Mouse (Mus musculus) cerebellum, adult 2 months (tissue): ENCODE results near the gene Atp2a3. TPM values are rescaled to one million over a fixed set of nuclear protein-coding genes. Genes with fewer than 3 reads are reported as not detected.

Experiments used
- DNase-seq, 2 experiments: peaks; one replicate each; pipeline ENCODE4 v3.0.0; 2021
- H3K27ac ChIP-seq: fragments of 200-500 bp; 2 replicates; pipeline ENCODE4 v1.5.1; 2012; ENCODE audit warnings: low read length, control low read depth, inconsistent platforms; ENCODE audit not compliant: insufficient read depth
- H3K27me3 ChIP-seq: fragments of 200-500 bp; 2 replicates; pipeline ENCODE4 v1.6.1; 2012; ENCODE audit warnings: inconsistent platforms, mild to moderate bottlenecking, low read length, moderate library complexity; ENCODE audit not compliant: control insufficient read depth, insufficient read depth
- H3K4me1 ChIP-seq: fragments of 200-500 bp; 2 replicates; pipeline ENCODE4 v1.6.1; 2011; ENCODE audit warnings: low read length; ENCODE audit not compliant: control insufficient read depth, insufficient read depth
- H3K4me3 ChIP-seq: fragments of 200-500 bp; replicated peaks from 2 replicates; pipeline ENCODE3; 2011; ENCODE audit warnings: mild to moderate bottlenecking, low read depth, low read length, control low read depth; ENCODE audit not compliant: insufficient read depth
- CTCF ChIP-seq: fragments of 200-500 bp; IDR thresholded peaks from 2 replicates; pipeline ENCODE4 v1.5.1; 2011; ENCODE audit warnings: low read depth, mild to moderate bottlenecking, control low read depth, low read length, moderate library complexity, borderline replicate concordance; ENCODE audit not compliant: insufficient read depth
- POLR2A ChIP-seq: fragments of 200-500 bp; IDR thresholded peaks from 2 replicates; pipeline ENCODE4 v1.6.1; 2011; ENCODE audit warnings: low read length, control low read depth, borderline replicate concordance; ENCODE audit not compliant: insufficient read depth
- WGBS: fragments of 180-500 bp; shearing (Covaris S2); methylation state at CpG from one replicate; pipeline ENCODE4 v1.1.7; 2018; 5-methylcytosine and 5-hydroxymethylcytosine counted together
- polyA plus RNA-seq: library from polyadenylated mRNA; depleted of rRNA; stranded (reverse); fragments of >200 nt; gene quantifications from 2 replicates; pipeline ENCODE4 v1.2.3, GENCODE M21; 2012

Atp2a3 gene
- polyA plus RNA-seq, 1 experiment = 104 TPM

DNA sequence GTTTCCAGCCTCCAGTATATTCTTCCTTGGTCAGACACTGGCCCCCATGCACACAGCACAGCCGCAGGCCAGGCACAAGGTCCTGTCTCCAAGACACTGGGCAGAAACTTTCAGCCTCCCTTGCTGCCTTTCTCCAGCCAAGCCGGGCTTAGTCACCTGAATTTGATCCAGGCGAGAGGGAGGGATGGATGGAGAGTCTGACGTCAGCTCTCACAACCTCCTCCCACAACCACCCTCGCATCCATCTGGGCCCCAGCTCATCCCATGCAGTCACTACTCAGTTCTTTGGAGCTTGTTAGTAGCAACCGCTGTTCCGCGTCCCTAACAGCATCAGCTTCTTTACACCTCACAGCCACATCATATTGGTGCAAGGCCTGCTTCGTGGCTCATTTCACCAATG, 62.1 kb downstream of the Atp2a3 start:
- peaks cover 47% of the 10 kb centered on the region for H3K4me1 ChIP-seq
- WGBS = 16% methylated on average over 9 of the region's 9 CpGs
- H3K27me3 ChIP-seq = no peaks in the 10 kb centered on the region
- no peak overlapping the region for H3K4me3 ChIP-seq
- DNase-seq = peak; percentile 86 to 93
- H3K27ac ChIP-seq = peak overlapping the region; percentile 14
- TF ChIP-seq CTCF = no peak

- no peak for TF ChIP-seq CTCF
- TF ChIP-seq POLR2A = no peak
- Histone ChIP-seq H3K27me3 (no peaks in the 10 kb centered on the region), H3K4me3 (no peak overlapping the region), H3K27ac (0 out of 2 replicates have a peak overlapping the region, but pooled peaks have one; percentile 0), H3K4me1 (peaks cover 47% of the 10 kb centered on the region)
- DNase-seq = no peak
- 57% methylated on average over 4 of the region's 4 CpGs for WGBS
Observed at GRCm38 (mm10) chr11:73023827-73024226, 62.9 kb downstream of the Atp2a3 start.

DNA sequence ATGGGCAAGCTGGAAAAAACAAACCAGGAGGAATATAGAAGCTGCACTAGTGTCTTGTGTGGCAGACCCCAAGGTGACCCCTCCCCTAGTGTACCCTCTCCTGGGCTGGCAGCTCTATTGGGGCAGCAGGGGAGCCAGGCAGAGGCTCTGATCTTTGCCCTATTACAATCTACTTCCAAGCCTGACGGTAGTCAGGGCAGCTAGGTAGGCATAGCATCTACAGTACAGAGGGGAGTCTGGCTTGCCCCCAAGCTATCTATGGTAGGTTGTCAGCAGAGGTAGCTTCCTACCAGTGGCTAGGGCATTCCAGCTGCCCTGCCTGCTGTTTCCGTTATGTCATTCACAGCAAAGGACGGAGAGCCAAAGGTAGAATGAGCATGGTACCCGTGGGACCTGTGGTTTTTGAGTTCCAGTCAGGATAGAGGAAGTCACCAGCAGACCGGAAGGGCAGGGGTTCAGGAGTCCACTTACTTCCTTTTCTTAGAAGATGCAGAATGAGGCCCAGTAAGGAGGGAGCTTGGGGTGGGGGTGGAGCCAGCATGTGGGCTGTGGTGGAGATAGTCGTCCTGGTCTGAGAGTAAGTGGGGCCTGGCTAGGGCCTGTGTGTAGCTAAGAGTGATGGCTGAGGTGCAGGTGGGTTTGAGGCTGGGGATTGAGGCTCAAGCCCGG, 63.4 kb downstream of the Atp2a3 start:
- H3K4me3 ChIP-seq = no peak overlapping the region
- DNase-seq = no peak
- no peak overlapping the region for H3K27ac ChIP-seq
- no peak for TF ChIP-seq POLR2A
- TF ChIP-seq CTCF = no peak
- peaks cover 47% of the 10 kb centered on the region for H3K4me1 ChIP-seq
- no peaks in the 10 kb centered on the region for H3K27me3 ChIP-seq
- 82% methylated on average over 7 of the region's 7 CpGs for WGBS

GRCm38 (mm10) chr11:73026961-73027360, 66.0 kb downstream of the Atp2a3 start:
- H3K27me3 ChIP-seq = no peaks in the 10 kb centered on the region
- TF ChIP-seq CTCF = no peak
- no peak for TF ChIP-seq POLR2A
- H3K27ac ChIP-seq = no peak overlapping the region
- no peak for DNase-seq
- H3K4me1 ChIP-seq = peaks cover 22% of the 10 kb centered on the region
- no peak overlapping the region for H3K4me3 ChIP-seq
- WGBS = 64% methylated on average over 8 of the region's 8 CpGs

GRCm38 (mm10) chr11:73030821-73031498, 70.0 kb downstream of the Atp2a3 start:
- no peaks in the 10 kb centered on the region for H3K4me1 ChIP-seq
- 0 out of 2 replicates have a peak overlapping the region, but pooled peaks have one; percentile 9 for H3K27ac ChIP-seq
- DNase-seq = peak; percentile 87 to 93
- peak; percentile 53; the same call in 1 of the 2 replicates for TF ChIP-seq POLR2A
- no peak for TF ChIP-seq CTCF
- 12% methylated on average over 20 of the region's 20 CpGs for WGBS
- H3K27me3 ChIP-seq = no peaks in the 10 kb centered on the region
- peak overlapping the region; percentile 65 for H3K4me3 ChIP-seq

DNA sequence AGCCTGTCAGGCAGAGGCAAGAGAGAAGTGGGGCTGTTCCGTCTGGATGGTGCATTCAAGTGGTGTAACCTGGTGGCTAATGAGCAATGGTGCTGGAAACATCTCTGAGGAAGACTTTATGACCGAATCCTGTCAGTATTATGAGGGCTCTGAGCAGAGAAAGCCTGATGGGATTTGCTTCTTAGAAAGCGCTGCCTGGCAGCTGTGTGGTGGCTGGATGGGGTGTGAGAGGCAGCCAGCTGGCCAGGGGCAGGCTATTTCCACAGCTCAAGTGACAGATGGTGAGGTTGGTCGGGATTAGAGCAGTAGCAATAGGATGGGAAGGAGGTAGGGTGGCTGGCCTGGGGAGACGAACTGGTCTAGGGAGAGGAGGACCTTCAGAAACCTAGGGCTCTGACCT, 70.6 kb downstream of the Atp2a3 start:
- DNase-seq = no peak
- no peaks in the 10 kb centered on the region for H3K27me3 ChIP-seq
- no peak for TF ChIP-seq POLR2A
- TF ChIP-seq CTCF = no peak
- no peaks in the 10 kb centered on the region for H3K4me1 ChIP-seq
- 40% methylated on average over 5 of the region's 5 CpGs for WGBS
- H3K27ac ChIP-seq = no peak overlapping the region
- no peak overlapping the region for H3K4me3 ChIP-seq

DNA sequence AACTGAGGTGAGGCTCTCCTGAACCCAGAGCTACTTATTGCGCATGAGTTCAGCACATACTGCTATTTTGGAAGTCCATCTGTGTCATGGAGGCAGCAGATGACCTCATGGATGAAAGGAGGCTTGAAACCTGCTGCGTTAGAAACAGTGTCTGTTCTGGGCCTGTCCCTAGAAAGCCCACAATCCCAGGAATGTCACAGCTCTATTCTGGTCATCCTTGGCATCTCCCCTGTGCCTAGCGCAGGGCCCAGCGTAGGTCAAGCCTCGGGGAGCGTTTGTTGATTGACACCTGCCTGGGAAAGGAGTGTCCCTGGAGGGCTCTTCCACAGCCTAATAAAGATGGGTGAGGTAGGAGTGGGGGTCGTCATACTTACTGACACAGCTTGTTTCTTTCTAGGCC, 75.1 kb downstream of the Atp2a3 start:
- H3K4me1 ChIP-seq = 0 out of 2 replicates have a peak, but pooled peaks cover 3% of the 10 kb centered on the region
- TF ChIP-seq POLR2A = no peak
- no peak for TF ChIP-seq CTCF
- DNase-seq = no peak
- WGBS = 77% methylated on average over 7 of the region's 7 CpGs
- no peak overlapping the region for H3K27ac ChIP-seq
- no peaks in the 10 kb centered on the region for H3K27me3 ChIP-seq
- H3K4me3 ChIP-seq = no peak overlapping the region

- Histone ChIP-seq H3K27ac (no peak overlapping the region), H3K4me1 (0 out of 2 replicates have a peak, but pooled peaks cover 3% of the 10 kb centered on the region), H3K27me3 (no peaks in the 10 kb centered on the region), H3K4me3 (no peak overlapping the region)
- TF ChIP-seq POLR2A = no peak
- no peak for TF ChIP-seq CTCF
- 36% methylated on average over 6 of the region's 6 CpGs for WGBS
- no peak for DNase-seq
Observed at GRCm38 (mm10) chr11:73036889-73037288, 75.9 kb downstream of the Atp2a3 start.
